Mouse (Mus musculus): ENCODE measurements around the gene Iqschfp. TPM values are rescaled to one million over a fixed set of nuclear protein-coding genes. Genes with fewer than 3 reads are reported as not detected.

Gene Iqschfp
- polyA plus RNA-seq (2016; fragmentation: Nextera tagmentation; extraction: Ambion mirVana), result 0.45 and 1.2 TPM in 2 replicates

- H3K36me3 ChIP-seq, result no peaks in the 10 kb centered on the region
- no peaks in the 10 kb centered on the region for H3K9me3 ChIP-seq (replicated peaks)
- 60% methylated on average over 15 of the region's 15 CpGs for WGBS
- no peak within 1 kb of the TSS for H3K4me3 ChIP-seq
- no peak within 1 kb of the TSS for H3K9ac ChIP-seq
- H3K4me2 ChIP-seq (replicated peaks), result peak within 1 kb of the TSS; percentile 21
- H3K27ac ChIP-seq, result peak within 1 kb of the TSS; percentile 42
- H3K27me3 ChIP-seq, result no peaks in the 10 kb centered on the region
- no peak for ATAC-seq (ENCODE audit: low FRiP score)
- 0 out of 2 replicates have a peak, but pooled peaks cover 5% of the 10 kb centered on the region for H3K4me1 ChIP-seq
These were observed at the start of gene Iqschfp, which contains the start of gene Iqcj for GRCm38 (mm10) chr3:67892026-67892705. Gene Iqschfp, plus strand, starts transcription at chr3:67892232. Gene Iqcj, plus strand, starts transcription at chr3:67892220.

GRCm38 (mm10) chr3:67852397-67852796, 39.6 kb upstream of the Iqschfp start:
- H3K36me3 ChIP-seq, result no peaks in the 10 kb centered on the region
- H3K4me3 ChIP-seq, result no peak overlapping the region
- H3K4me2 ChIP-seq (replicated peaks), result no peak overlapping the region
- H3K27me3 ChIP-seq, result no peaks in the 10 kb centered on the region
- no peak overlapping the region for H3K9ac ChIP-seq
- no peak overlapping the region for H3K27ac ChIP-seq
- no peaks in the 10 kb centered on the region for H3K4me1 ChIP-seq
- no peak for ATAC-seq (ENCODE audit: low FRiP score)
- 82% methylated on average over 5 of the region's 5 CpGs for WGBS
- H3K9me3 ChIP-seq (replicated peaks), result no peaks in the 10 kb centered on the region

GRCm38 (mm10) chr3:67861524-67861923, 30.5 kb upstream of the Iqschfp start:
- H3K4me3 ChIP-seq, result no peak overlapping the region
- no peak overlapping the region for H3K27ac ChIP-seq
- H3K9ac ChIP-seq, result no peak overlapping the region
- 90% methylated on average over 3 of the region's 3 CpGs for WGBS
- H3K36me3 ChIP-seq, result no peaks in the 10 kb centered on the region
- H3K27me3 ChIP-seq, result no peaks in the 10 kb centered on the region
- H3K4me2 ChIP-seq (replicated peaks), result no peak overlapping the region
- no peaks in the 10 kb centered on the region for H3K4me1 ChIP-seq
- no peaks in the 10 kb centered on the region for H3K9me3 ChIP-seq (replicated peaks)
- no peak for ATAC-seq (ENCODE audit: low FRiP score)

- Histone ChIP-seq H3K4me2 (replicated peaks) (no peak overlapping the region), H3K36me3 (no peaks in the 10 kb centered on the region), H3K9me3 (replicated peaks) (no peaks in the 10 kb centered on the region), H3K4me3 (no peak overlapping the region), H3K27ac (peak overlapping the region; percentile 44; the same call in 1 of the 2 replicates), H3K27me3 (no peaks in the 10 kb centered on the region), H3K9ac (no peak overlapping the region), H3K4me1 (no peaks in the 10 kb centered on the region)
- ATAC-seq (ENCODE audit: low FRiP score), result peak; percentile 46; the same call in 1 of the 2 replicates
- 55% methylated on average over 13 of the region's 13 CpGs for WGBS
These were observed 24.5 kb upstream of the Iqschfp start for GRCm38 (mm10) chr3:67867420-67868065.

- Histone ChIP-seq H3K36me3 (no peaks in the 10 kb centered on the region), H3K4me1 (no peaks in the 10 kb centered on the region), H3K9ac (no peak overlapping the region), H3K9me3 (replicated peaks) (no peaks in the 10 kb centered on the region), H3K27me3 (no peaks in the 10 kb centered on the region), H3K4me3 (no peak overlapping the region), H3K4me2 (replicated peaks) (no peak overlapping the region), H3K27ac (no peak overlapping the region)
- 70% methylated on average over 1 of the region's 1 CpGs for WGBS
- no peak for ATAC-seq (ENCODE audit: low FRiP score)
These were observed 22.6 kb upstream of the Iqschfp start for GRCm38 (mm10) chr3:67869424-67869823.

- no peaks in the 10 kb centered on the region for H3K36me3 ChIP-seq
- no peak overlapping the region for H3K27ac ChIP-seq
- H3K27me3 ChIP-seq, result no peaks in the 10 kb centered on the region
- 68% methylated on average over 4 of the region's 4 CpGs for WGBS
- no peak overlapping the region for H3K9ac ChIP-seq
- H3K4me2 ChIP-seq (replicated peaks), result no peak overlapping the region
- H3K4me1 ChIP-seq, result no peaks in the 10 kb centered on the region
- no peaks in the 10 kb centered on the region for H3K9me3 ChIP-seq (replicated peaks)
- ATAC-seq (ENCODE audit: low FRiP score), result no peak
- H3K4me3 ChIP-seq, result no peak overlapping the region
These were observed 14.8 kb upstream of the Iqschfp start for GRCm38 (mm10) chr3:67877253-67877652.

- peak; percentile 61 for ATAC-seq (ENCODE audit: low FRiP score)
- Histone ChIP-seq H3K27me3 (no peaks in the 10 kb centered on the region), H3K36me3 (no peaks in the 10 kb centered on the region), H3K4me1 (no peaks in the 10 kb centered on the region), H3K27ac (no peak overlapping the region), H3K9ac (no peak overlapping the region), H3K4me3 (no peak overlapping the region), H3K9me3 (replicated peaks) (no peaks in the 10 kb centered on the region), H3K4me2 (replicated peaks) (no peak overlapping the region)
- WGBS, result 60% methylated on average over 3 of the region's 3 CpGs
These were observed 7.7 kb upstream of the Iqschfp start for GRCm38 (mm10) chr3:67884335-67884734.

GRCm38 (mm10) chr3:67886176-67886575, 5.9 kb upstream of the Iqschfp start:
- no peaks in the 10 kb centered on the region for H3K9me3 ChIP-seq (replicated peaks)
- no peak for ATAC-seq (ENCODE audit: low FRiP score)
- H3K4me2 ChIP-seq (replicated peaks), result no peak overlapping the region
- no peak overlapping the region for H3K4me3 ChIP-seq
- 77% methylated on average over 1 of the region's 1 CpGs for WGBS
- H3K27me3 ChIP-seq, result no peaks in the 10 kb centered on the region
- 0 out of 2 replicates have a peak overlapping the region, but pooled peaks have one; percentile 23 for H3K27ac ChIP-seq
- no peaks in the 10 kb centered on the region for H3K4me1 ChIP-seq
- no peak overlapping the region for H3K9ac ChIP-seq
- H3K36me3 ChIP-seq, result no peaks in the 10 kb centered on the region

GRCm38 (mm10) chr3:67887251-67887650, 4.8 kb upstream of the Iqschfp start:
- no peak overlapping the region for H3K9ac ChIP-seq
- no peak overlapping the region for H3K4me2 ChIP-seq (replicated peaks)
- H3K27me3 ChIP-seq, result no peaks in the 10 kb centered on the region
- H3K36me3 ChIP-seq, result no peaks in the 10 kb centered on the region
- ATAC-seq (ENCODE audit: low FRiP score), result no peak
- H3K27ac ChIP-seq, result no peak overlapping the region
- no peak overlapping the region for H3K4me3 ChIP-seq
- H3K4me1 ChIP-seq, result 0 out of 2 replicates have a peak, but pooled peaks cover 4% of the 10 kb centered on the region
- no peaks in the 10 kb centered on the region for H3K9me3 ChIP-seq (replicated peaks)

GRCm38 (mm10) chr3:67892768-67893167, 736 bp downstream of the Iqschfp start:
- 79% methylated on average over 10 of the region's 10 CpGs for WGBS
- Histone ChIP-seq H3K4me2 (replicated peaks) (peak overlapping the region; percentile 21; the same call in 1 of the 2 replicates), H3K9ac (no peak overlapping the region), H3K4me3 (no peak overlapping the region), H3K36me3 (no peaks in the 10 kb centered on the region), H3K27ac (peak overlapping the region; percentile 42; the same call in 1 of the 2 replicates), H3K4me1 (0 out of 2 replicates have a peak, but pooled peaks cover 5% of the 10 kb centered on the region), H3K9me3 (replicated peaks) (no peaks in the 10 kb centered on the region), H3K27me3 (no peaks in the 10 kb centered on the region)
- no peak for ATAC-seq (ENCODE audit: low FRiP score)

- Histone ChIP-seq H3K36me3 (no peaks in the 10 kb centered on the region), H3K4me2 (replicated peaks) (no peak overlapping the region), H3K9me3 (replicated peaks) (no peaks in the 10 kb centered on the region), H3K9ac (no peak overlapping the region), H3K27ac (no peak overlapping the region), H3K27me3 (no peaks in the 10 kb centered on the region), H3K4me3 (no peak overlapping the region), H3K4me1 (no peaks in the 10 kb centered on the region)
- ATAC-seq (ENCODE audit: low FRiP score), result no peak
- WGBS, result 77% methylated on average over 4 of the region's 4 CpGs
These were observed 10.5 kb downstream of the Iqschfp start for GRCm38 (mm10) chr3:67902517-67902916.

- WGBS, result 90% methylated on average over 2 of the region's 2 CpGs
- H3K9ac ChIP-seq, result no peak overlapping the region
- H3K27ac ChIP-seq, result no peak overlapping the region
- H3K27me3 ChIP-seq, result no peaks in the 10 kb centered on the region
- no peak overlapping the region for H3K4me3 ChIP-seq
- H3K36me3 ChIP-seq, result no peaks in the 10 kb centered on the region
- no peak for ATAC-seq (ENCODE audit: low FRiP score)
- no peaks in the 10 kb centered on the region for H3K9me3 ChIP-seq (replicated peaks)
- H3K4me2 ChIP-seq (replicated peaks), result no peak overlapping the region
- no peaks in the 10 kb centered on the region for H3K4me1 ChIP-seq
These were observed 16.6 kb downstream of the Iqschfp start for GRCm38 (mm10) chr3:67908586-67908985.

Data from hindbrain, embryonic 12.5 days (tissue).